Mouse (Mus musculus) left cerebral cortex, adult 8-10 months (tissue): ENCODE results near the gene Taf9b. TPM values are rescaled to one million over a fixed set of nuclear protein-coding genes. Genes with fewer than 3 reads are reported as not detected.
A peak's percentile ranks its signal among the peaks of the same experiment; 100 is the strongest.
"Not testable (repeated sequence)": the region's sequence is repeated elsewhere in the genome, so short reads cannot be mapped to it uniquely, and the experiment has no call there.

Source experiments
- DNase-seq, 2 experiments: peaks; one replicate each; pipeline ENCODE4 v3.0.0; 2022; ENCODE audit warnings: low spot score in 2 of 2
- total RNA-seq, 4 experiments: library from RNA; stranded (reverse); gene quantifications; 2 replicates each; pipeline ENCODE4 v1.2.4; 2022

Gene Taf9b
- 10 to 100 TPM; 24.4 to 27.2 (median 26.2) TPM for total RNA-seq

DNA sequence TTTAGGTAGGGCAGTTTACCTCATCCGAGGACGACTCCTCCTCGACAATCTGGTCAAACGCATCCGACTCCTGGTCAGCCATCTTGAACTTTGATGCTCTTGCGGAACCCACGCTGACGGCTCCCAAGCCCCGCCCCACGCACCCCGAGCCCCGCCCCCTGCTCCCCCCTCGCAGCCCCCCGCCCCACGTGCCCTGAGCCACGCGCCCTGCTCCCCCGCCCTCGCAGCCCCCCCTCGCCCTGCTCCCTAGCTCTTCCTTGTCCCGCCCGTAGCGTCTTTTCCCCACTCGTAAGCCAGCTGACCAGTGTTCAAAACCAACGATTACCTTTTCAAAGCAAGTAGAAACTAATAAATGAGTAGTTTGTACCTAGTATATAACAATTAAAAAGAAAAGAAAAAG, at the start of gene Taf9b:
Gene Taf9b, minus strand, starts transcription at position 101 of the 400 bp plus-strand sequence.
- DNase-seq, result no peak

GRCm38 (mm10) chrX:106255276-106255675, 34.3 kb upstream of the Taf9b start, which contains the start of gene Fnd3c2:
Gene Fnd3c2 (minus strand): TSS chrX:106255376.
- no peak for DNase-seq

- DNase-seq, result peak; percentile 30 to 69
Observed at GRCm38 (mm10) chrX:106219171-106220032, 1.6 kb downstream of the Taf9b start.

GRCm38 (mm10) chrX:106209100-106209499, 11.9 kb downstream of the Taf9b start:
- DNase-seq, result no peak

DNA sequence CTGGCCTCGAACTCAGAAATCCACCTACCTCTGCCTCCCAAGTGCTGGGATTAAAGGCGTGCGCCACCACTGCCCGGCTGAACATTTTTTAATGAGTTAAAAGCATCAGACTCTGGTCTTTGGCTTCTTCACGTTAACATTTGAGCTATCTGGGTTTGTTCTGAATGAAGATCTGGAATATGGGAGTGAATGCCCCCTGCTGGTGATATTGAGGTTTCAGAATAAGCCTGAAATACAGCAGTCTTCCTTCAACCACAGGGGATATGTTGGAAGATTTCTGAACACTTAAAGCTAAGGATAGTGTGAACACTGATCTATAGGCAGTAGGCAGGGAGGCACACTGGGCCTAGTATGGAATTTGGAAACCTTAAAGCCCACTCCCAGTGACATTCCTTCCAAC, 22.1 kb downstream of the Taf9b start:
- no peak for DNase-seq

- no peak for DNase-seq
Observed at GRCm38 (mm10) chrX:106197308-106197707, 23.6 kb downstream of the Taf9b start.

- DNase-seq, result not testable (repeated sequence)
Observed at GRCm38 (mm10) chrX:106194361-106194760, 26.6 kb downstream of the Taf9b start.

- DNase-seq, result no peak
Observed at GRCm38 (mm10) chrX:106190091-106190490, 30.9 kb downstream of the Taf9b start.

- no peak for DNase-seq
Observed at GRCm38 (mm10) chrX:106189356-106189755, 31.6 kb downstream of the Taf9b start.

GRCm38 (mm10) chrX:106187737-106188136, 33.2 kb downstream of the Taf9b start:
- DNase-seq, result peak; percentile 12 to 20

GRCm38 (mm10) chrX:106186713-106187649, 34.0 kb downstream of the Taf9b start, which contains the start of gene Pgk1:
Gene Pgk1 (plus strand): TSS chrX:106187100.
- peak; percentile 66 to 94 for DNase-seq

DNA sequence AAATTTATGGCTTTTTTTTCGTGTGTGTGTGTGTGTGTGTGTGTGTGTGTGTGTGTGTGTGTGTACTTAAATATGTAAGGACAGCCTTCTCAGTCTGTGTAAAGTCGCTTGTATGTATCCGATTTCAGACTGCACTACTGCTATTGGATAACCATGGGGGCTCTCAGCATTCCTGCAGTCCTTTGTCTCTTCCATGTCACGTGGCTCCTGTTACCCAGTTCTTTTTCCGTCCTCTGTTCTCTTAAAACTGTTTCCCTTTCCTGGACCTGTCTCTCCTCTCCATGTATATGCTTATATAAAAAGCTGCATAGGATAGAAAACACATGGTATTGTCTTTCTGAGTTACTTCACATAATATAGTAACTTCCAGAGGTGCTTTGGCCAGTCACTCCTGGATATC, 35.3 kb downstream of the Taf9b start:
- DNase-seq, result no peak

DNA sequence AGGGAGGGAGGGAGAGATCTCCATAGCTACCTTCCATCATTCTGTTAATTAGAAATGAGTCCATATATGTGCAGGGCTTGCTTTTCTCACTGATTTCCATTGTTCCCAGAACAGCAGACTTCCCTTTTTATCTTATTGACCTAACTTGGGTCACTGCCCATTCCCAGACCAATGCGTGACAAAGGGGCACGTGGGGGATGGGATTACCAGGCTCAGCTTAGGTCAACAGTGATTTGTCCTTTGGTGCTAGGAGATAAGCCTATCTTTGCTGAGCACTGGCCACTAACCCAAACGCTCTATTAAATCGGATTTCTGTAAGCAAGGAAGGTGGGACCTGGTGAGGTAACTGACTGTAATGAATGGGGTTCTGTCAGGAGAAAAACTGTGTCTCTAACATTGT, 36.7 kb downstream of the Taf9b start:
- no peak for DNase-seq

- no peak for DNase-seq
Observed at GRCm38 (mm10) chrX:106176331-106176730, 44.6 kb downstream of the Taf9b start.

- no peak for DNase-seq
Observed at GRCm38 (mm10) chrX:106171853-106172154, 49.2 kb downstream of the Taf9b start.

- DNase-seq, result peak; percentile 28 to 42
Observed at GRCm38 (mm10) chrX:106171106-106171852, 49.7 kb downstream of the Taf9b start.

- no peak for DNase-seq
Observed at GRCm38 (mm10) chrX:106165089-106165488, 55.9 kb downstream of the Taf9b start.

DNA sequence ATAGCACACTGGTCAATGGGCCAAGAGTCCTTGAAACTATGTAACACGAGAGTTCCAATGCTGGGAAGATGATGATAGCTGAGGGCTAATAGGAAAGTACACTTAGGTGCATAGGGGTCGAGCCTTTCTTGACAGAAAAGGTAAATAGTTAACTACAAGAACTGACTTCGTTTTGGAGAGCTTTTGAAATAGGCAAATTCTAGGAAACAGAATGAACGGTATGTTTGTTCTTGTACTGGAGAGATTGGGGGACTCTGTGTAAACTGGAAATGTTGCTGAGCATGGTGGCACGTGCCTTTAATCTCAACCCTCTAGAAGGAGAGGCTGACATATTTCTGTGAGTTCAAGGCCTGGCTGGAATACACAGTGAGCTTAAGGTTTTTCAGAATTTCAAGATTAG, 56.4 kb downstream of the Taf9b start:
- no peak for DNase-seq

DNA sequence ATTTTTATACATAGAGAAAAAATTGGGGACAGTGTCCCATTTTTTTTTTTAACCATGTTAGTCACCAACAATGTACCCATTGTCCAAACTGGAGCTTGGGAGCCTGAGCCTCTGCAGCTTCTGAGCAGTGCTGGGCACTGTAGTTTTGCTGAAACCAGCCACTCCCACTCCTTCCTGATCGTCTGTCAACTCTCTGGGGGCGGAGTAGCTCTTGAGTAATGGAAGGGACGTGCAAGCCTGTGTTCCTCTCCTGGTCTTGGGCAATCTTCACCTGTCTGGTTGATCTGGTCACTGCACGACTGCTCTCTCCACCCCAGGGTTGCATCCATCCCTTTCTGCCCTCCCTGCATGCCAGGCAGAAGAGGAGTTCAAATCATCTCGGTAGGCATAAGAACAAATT, 57.0 kb downstream of the Taf9b start:
- no peak for DNase-seq
